Mouse (Mus musculus): ENCODE data around the gene Dcbld2. TPM values are rescaled to one million over a fixed set of nuclear protein-coding genes. Genes with fewer than 3 reads are reported as not detected.
A peak's percentile ranks its signal among the peaks of the same experiment; 100 is the strongest.

Dcbld2 gene
- polyA plus RNA-seq, 1 experiment from 2014 or later: 0.66 TPM

DNA sequence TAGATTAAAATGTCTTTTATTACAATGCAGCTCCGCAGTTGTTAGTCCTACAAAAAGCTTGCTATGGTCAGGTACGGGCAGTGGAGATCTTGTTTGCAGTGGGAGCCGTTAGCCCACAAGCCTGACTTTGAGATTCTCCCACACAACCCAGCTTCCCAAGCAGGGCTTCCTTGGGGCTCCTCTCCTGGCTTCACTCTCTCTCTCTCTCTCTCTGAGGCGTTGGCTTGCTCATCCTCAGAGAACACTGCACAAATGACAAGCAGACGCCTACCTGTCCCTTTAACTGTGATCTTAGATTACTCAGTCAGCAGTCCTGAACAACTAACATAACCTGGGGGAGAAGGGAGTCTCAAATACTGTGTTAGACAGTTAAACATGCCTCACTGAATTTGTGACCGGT is 79.6 kb downstream of the Dcbld2 start:
- 69% methylated on average over 6 of the region's 6 CpGs for WGBS (ENCODE audit: insufficient replicate concordance)
- H3K9me3 ChIP-seq (replicated peaks; ENCODE audit: control insufficient read depth, low read length): no peaks in the 10 kb centered on the region
- H3K9ac ChIP-seq (ENCODE audit: low read depth, low read length): no peak overlapping the region
- H3K4me1 ChIP-seq (ENCODE audit: control insufficient read depth, low read depth, low read length): no peaks in the 10 kb centered on the region; the same call in 1 of the 2 replicates
- no peak for ATAC-seq (ENCODE audit: low read depth)
- H3K4me2 ChIP-seq (ENCODE audit: low read depth, low read length): no peak overlapping the region
- no peaks in the 10 kb centered on the region for H3K27me3 ChIP-seq (ENCODE audit: control insufficient read depth, insufficient read depth, low read depth, low read length)
- peaks cover 15% of the 10 kb centered on the region for H3K36me3 ChIP-seq (ENCODE audit: control insufficient read depth, insufficient read depth)
- no peak overlapping the region for H3K27ac ChIP-seq (ENCODE audit: low read length)
- H3K4me3 ChIP-seq (ENCODE audit: low read depth, low read length): no peak overlapping the region

DNA sequence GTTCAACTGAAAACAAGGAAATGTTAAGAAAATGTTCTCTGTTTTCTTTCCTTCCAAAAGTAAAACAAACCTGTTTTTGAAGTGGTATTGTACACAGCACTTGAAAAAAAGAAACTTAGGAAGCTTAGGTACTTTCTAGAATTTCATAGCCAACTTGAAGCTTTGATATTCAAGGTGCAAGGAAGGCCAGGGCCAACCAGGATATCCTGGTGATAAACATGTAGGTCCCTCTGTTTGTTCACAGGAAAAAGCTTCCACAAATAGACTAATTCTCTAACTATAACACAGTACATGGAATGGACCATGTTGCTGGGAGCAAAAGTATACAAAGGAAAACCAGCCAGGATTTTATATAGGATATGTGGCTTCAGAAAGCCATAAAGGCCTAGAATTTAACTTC is 88.5 kb downstream of the Dcbld2 start:
- peak overlapping the region; percentile 59; the same call in 1 of the 2 replicates for H3K4me2 ChIP-seq (ENCODE audit: low read depth, low read length)
- peaks cover 41% of the 10 kb centered on the region for H3K4me1 ChIP-seq (ENCODE audit: control insufficient read depth, low read depth, low read length)
- no peaks in the 10 kb centered on the region for H3K9me3 ChIP-seq (replicated peaks; ENCODE audit: control insufficient read depth, low read length)
- H3K27me3 ChIP-seq (ENCODE audit: control insufficient read depth, insufficient read depth, low read depth, low read length): no peaks in the 10 kb centered on the region
- H3K27ac ChIP-seq (ENCODE audit: low read length): peak overlapping the region; percentile 96
- H3K4me3 ChIP-seq (ENCODE audit: low read depth, low read length): no peak overlapping the region
- peaks cover 10% of the 10 kb centered on the region for H3K36me3 ChIP-seq (ENCODE audit: control insufficient read depth, insufficient read depth)
- ATAC-seq (ENCODE audit: low read depth): no peak
- peak overlapping the region; percentile 50 for H3K9ac ChIP-seq (ENCODE audit: low read depth, low read length)

DNA sequence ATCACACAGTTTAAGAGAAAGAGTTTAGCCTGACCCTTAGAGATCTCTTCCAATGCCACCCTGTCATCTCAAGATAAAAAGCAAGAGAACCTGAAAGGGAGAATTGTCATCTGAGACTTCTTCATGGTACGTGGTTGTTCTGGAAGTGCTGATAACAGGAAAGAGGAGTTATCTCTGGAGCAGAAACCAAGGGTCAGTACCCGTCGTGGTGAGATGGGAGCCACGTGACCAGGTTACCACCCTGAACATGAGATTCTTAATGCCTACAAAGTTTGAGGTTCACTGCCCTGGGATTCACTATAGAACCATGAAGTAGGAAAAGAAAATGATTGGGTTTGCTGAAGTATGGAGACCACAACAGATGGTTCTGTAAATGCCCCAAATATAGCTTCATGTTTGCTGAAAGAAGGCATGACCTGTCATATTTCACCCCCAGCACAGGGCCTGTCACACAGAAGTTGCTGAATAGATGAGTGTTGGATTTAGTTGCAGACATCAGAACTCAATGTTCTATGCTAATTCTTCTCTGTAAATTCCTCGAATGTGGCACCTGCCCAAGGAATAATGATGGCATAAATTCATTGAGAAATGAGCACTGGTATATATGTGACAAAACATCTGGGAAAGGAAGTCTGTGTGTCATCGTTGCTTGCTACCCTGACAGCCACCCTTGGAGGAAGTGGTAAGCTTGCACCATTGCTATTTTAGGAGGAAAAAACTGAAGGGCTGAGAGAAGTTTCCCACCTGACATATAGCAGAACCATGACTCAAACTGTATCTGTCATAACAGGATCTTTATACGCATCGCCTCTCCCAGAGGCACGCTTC is 89.9 kb downstream of the Dcbld2 start:
- H3K4me2 ChIP-seq (ENCODE audit: low read depth, low read length): peak overlapping the region; percentile 59
- peaks cover 3% of the 10 kb centered on the region; the same call in 1 of the 2 replicates for H3K36me3 ChIP-seq (ENCODE audit: control insufficient read depth, insufficient read depth)
- H3K4me1 ChIP-seq (ENCODE audit: control insufficient read depth, low read depth, low read length): peaks cover 51% of the 10 kb centered on the region
- peak overlapping the region; percentile 50 for H3K9ac ChIP-seq (ENCODE audit: low read depth, low read length)
- peak overlapping the region; percentile 12 for H3K4me3 ChIP-seq (ENCODE audit: low read depth, low read length)
- H3K27me3 ChIP-seq (ENCODE audit: control insufficient read depth, insufficient read depth, low read depth, low read length): no peaks in the 10 kb centered on the region
- peak; percentile 96 for ATAC-seq (ENCODE audit: low read depth)
- whole genome bisulfite sequencing (ENCODE audit: insufficient replicate concordance): 15% methylated on average over 9 of the region's 9 CpGs
- no peaks in the 10 kb centered on the region for H3K9me3 ChIP-seq (replicated peaks; ENCODE audit: control insufficient read depth, low read length)
- peak overlapping the region; percentile 96 for H3K27ac ChIP-seq (ENCODE audit: low read length)

DNA sequence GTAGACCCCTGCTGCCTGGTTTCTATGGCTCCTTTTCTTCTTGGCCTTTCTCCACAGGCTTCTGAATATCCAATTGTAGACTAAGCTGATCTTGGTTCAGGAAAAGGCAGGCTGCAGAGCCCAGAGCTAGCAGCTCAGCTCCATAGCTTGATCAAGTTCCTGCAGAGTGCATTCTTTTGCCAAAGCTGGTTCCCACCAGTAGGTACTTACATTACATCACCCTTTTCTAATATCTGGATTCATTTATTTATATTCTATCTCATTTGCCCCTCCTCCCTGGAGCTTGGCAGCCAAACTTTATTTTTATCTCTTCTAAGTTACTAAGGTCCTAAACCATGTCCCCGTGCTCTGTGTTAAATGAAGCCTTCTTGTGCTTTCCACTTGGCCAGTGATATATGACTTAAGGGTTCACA is 90.9 kb downstream of the Dcbld2 start:
- peaks cover 51% of the 10 kb centered on the region for H3K4me1 ChIP-seq (ENCODE audit: control insufficient read depth, low read depth, low read length)
- no peaks in the 10 kb centered on the region for H3K27me3 ChIP-seq (ENCODE audit: control insufficient read depth, insufficient read depth, low read depth, low read length)
- no peak overlapping the region for H3K4me3 ChIP-seq (ENCODE audit: low read depth, low read length)
- 27% methylated on average over 1 of the region's 1 CpGs for whole genome bisulfite sequencing (ENCODE audit: insufficient replicate concordance)
- ATAC-seq (ENCODE audit: low read depth): no peak
- no peak overlapping the region for H3K4me2 ChIP-seq (ENCODE audit: low read depth, low read length)
- H3K9ac ChIP-seq (ENCODE audit: low read depth, low read length): peak overlapping the region; percentile 36; the same call in 1 of the 2 replicates
- H3K9me3 ChIP-seq (replicated peaks; ENCODE audit: control insufficient read depth, low read length): no peaks in the 10 kb centered on the region
- peak overlapping the region; percentile 96 for H3K27ac ChIP-seq (ENCODE audit: low read length)
- no peaks in the 10 kb centered on the region for H3K36me3 ChIP-seq (ENCODE audit: control insufficient read depth, insufficient read depth)

DNA sequence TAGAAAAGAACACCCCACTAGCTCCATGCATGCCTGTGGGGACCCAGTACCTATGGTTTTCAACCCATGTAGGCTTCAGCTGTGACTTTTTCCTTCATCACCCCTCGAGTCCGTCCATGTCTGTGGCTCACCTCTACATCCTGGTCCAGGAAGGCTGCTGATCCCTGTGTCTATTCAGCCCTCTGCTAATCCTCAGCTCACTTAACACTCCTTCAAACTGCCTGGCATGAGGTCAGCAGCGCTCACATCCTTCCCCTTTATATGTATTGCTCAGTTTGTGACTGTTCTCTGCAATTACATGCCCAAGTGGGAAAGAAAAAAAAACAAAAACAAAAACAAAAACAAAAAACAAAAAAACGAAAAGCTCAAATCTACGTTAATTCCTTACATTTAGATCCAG is 91.4 kb downstream of the Dcbld2 start:
- no peak overlapping the region; the same call in 1 of the 2 replicates for H3K9ac ChIP-seq (ENCODE audit: low read depth, low read length)
- no peaks in the 10 kb centered on the region for H3K27me3 ChIP-seq (ENCODE audit: control insufficient read depth, insufficient read depth, low read depth, low read length)
- ATAC-seq (ENCODE audit: low read depth): no peak
- H3K9me3 ChIP-seq (replicated peaks; ENCODE audit: control insufficient read depth, low read length): no peaks in the 10 kb centered on the region
- no peak overlapping the region for H3K4me3 ChIP-seq (ENCODE audit: low read depth, low read length)
- peaks cover 51% of the 10 kb centered on the region for H3K4me1 ChIP-seq (ENCODE audit: control insufficient read depth, low read depth, low read length)
- peak overlapping the region; percentile 96 for H3K27ac ChIP-seq (ENCODE audit: low read length)
- 62% methylated on average over 5 of the region's 5 CpGs for WGBS (ENCODE audit: insufficient replicate concordance)
- H3K4me2 ChIP-seq (ENCODE audit: low read depth, low read length): no peak overlapping the region
- H3K36me3 ChIP-seq (ENCODE audit: control insufficient read depth, insufficient read depth): no peaks in the 10 kb centered on the region

DNA sequence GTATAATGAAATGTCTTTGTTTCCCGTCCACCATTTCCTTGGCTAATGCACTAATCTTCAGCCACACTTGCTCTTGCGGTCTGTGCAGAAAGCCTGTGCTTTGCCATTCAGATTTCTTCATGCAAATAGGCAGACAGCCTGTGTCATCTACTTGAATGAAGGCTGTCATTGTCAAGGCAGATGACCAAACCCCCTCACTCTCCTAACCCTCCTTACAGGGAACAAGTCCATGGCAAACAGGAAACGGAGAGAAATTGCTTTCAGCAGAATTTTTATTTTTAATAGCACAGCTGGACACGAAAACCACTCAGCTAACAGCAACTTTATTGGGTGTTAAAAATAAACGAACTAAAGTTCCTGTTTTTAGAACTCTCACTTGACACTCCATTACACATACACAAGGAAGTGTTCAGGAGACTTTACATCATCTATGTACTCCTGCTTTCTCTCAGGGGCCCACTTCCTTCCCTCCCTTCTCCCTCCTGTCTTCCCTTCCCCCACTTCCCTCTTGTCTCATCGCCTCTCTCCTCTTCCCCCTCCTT is 93.6 kb downstream of the Dcbld2 start:
- Histone ChIP-seq H3K4me1 (ENCODE audit: control insufficient read depth, low read depth, low read length) (peaks cover 45% of the 10 kb centered on the region), H3K4me3 (ENCODE audit: low read depth, low read length) (no peak overlapping the region), H3K27me3 (ENCODE audit: control insufficient read depth, insufficient read depth, low read depth, low read length) (no peaks in the 10 kb centered on the region), H3K9me3 (replicated peaks; ENCODE audit: control insufficient read depth, low read length) (no peaks in the 10 kb centered on the region), H3K9ac (ENCODE audit: low read depth, low read length) (no peak overlapping the region), H3K36me3 (ENCODE audit: control insufficient read depth, insufficient read depth) (no peaks in the 10 kb centered on the region), H3K27ac (ENCODE audit: low read length) (peak overlapping the region; percentile 35), H3K4me2 (ENCODE audit: low read depth, low read length) (0 out of 2 replicates have a peak overlapping the region, but pooled peaks have one; percentile 0)
- 14% methylated on average over 6 of the region's 6 CpGs for WGBS (ENCODE audit: insufficient replicate concordance)
- ATAC-seq (ENCODE audit: low read depth): no peak

DNA sequence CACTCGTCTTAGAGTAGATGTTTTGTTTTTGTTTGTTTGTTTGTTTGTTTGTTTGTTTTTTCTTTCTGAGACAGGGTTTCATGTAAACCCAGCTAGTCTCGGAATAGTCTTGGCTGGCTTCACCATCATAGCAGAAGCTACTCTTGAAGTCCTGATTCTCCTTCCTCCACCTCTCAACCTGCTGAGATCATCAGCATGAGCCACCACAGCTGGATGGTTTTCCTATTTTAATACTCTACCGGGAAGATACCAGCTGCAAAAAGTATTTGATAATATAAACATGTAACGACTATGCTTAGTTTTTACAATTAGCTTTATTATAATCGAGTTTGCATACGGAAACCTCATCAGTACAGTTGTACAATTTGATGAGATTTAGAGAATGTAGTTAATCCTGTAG is 94.3 kb downstream of the Dcbld2 start:
- Histone ChIP-seq H3K4me3 (ENCODE audit: low read depth, low read length) (no peak overlapping the region), H3K27me3 (ENCODE audit: control insufficient read depth, insufficient read depth, low read depth, low read length) (no peaks in the 10 kb centered on the region), H3K9me3 (replicated peaks; ENCODE audit: control insufficient read depth, low read length) (no peaks in the 10 kb centered on the region), H3K36me3 (ENCODE audit: control insufficient read depth, insufficient read depth) (no peaks in the 10 kb centered on the region), H3K4me1 (ENCODE audit: control insufficient read depth, low read depth, low read length) (peaks cover 38% of the 10 kb centered on the region), H3K9ac (ENCODE audit: low read depth, low read length) (no peak overlapping the region), H3K27ac (ENCODE audit: low read length) (peak overlapping the region; percentile 35), H3K4me2 (ENCODE audit: low read depth, low read length) (no peak overlapping the region)
- no peak for ATAC-seq (ENCODE audit: low read depth)
- 55% methylated on average over 6 of the region's 6 CpGs for WGBS (ENCODE audit: insufficient replicate concordance)

DNA sequence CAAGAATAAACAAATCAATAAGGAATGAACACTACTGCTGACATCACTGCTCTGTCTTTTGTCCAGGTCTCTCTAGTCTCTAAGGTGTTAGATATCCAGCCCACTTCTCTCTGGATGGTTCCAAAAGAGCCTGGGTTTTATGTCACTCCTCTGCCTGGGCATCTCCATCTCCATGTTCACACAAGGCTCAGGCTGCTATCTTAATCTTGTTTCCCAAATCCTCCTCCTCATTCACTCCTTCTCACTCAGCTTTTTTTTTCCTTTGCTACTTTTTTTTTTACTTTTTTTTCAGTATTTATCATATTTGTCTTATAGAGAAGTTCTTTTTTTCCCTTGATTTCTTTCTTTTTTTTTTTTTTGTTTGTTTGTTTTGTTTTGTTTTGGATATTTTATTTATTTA is 96.7 kb downstream of the Dcbld2 start:
- Histone ChIP-seq H3K27me3 (ENCODE audit: control insufficient read depth, insufficient read depth, low read depth, low read length) (no peaks in the 10 kb centered on the region), H3K9me3 (replicated peaks; ENCODE audit: control insufficient read depth, low read length) (no peaks in the 10 kb centered on the region), H3K9ac (ENCODE audit: low read depth, low read length) (no peak overlapping the region), H3K27ac (ENCODE audit: low read length) (no peak overlapping the region), H3K4me1 (ENCODE audit: control insufficient read depth, low read depth, low read length) (peaks cover 14% of the 10 kb centered on the region), H3K4me3 (ENCODE audit: low read depth, low read length) (no peak overlapping the region), H3K4me2 (ENCODE audit: low read depth, low read length) (no peak overlapping the region), H3K36me3 (ENCODE audit: control insufficient read depth, insufficient read depth) (no peaks in the 10 kb centered on the region)
- no peak for ATAC-seq (ENCODE audit: low read depth)

DNA sequence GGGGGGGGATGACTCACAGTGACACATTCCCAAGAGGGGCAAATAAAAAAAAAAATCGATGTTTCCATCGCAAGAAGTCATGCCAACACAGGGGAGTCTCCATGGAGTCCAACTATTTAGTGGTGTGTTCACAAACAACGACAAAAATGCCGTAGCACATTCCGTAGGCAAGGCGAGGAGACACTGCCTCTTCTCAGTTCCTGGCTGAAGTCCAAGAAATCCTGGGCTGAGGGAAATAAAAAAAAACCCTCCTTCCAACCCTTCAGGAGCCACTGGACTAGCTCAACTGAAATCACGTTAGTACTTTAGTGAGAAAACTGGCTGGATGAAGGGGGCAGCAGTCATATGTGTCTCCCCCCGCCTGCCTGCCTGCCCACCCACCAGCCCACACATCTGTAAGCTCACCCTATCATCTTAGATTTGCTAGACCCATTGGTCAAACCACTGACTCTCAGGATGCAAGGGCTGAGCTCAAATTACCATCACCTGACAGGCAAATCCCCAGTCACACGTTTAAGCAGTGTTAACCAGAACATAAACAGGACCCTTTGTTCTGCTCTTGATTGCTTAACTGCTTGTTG is 104.0 kb downstream of the Dcbld2 start:
- H3K27ac ChIP-seq (ENCODE audit: low read length): peak overlapping the region; percentile 60; the same call in 1 of the 2 replicates
- WGBS (ENCODE audit: insufficient replicate concordance): 69% methylated on average over 9 of the region's 9 CpGs
- no peak overlapping the region for H3K4me2 ChIP-seq (ENCODE audit: low read depth, low read length)
- no peaks in the 10 kb centered on the region for H3K36me3 ChIP-seq (ENCODE audit: control insufficient read depth, insufficient read depth)
- H3K9me3 ChIP-seq (replicated peaks; ENCODE audit: control insufficient read depth, low read length): no peaks in the 10 kb centered on the region
- ATAC-seq (ENCODE audit: low read depth): no peak
- H3K27me3 ChIP-seq (ENCODE audit: control insufficient read depth, insufficient read depth, low read depth, low read length): no peaks in the 10 kb centered on the region
- peaks cover 21% of the 10 kb centered on the region for H3K4me1 ChIP-seq (ENCODE audit: control insufficient read depth, low read depth, low read length)
- H3K4me3 ChIP-seq (ENCODE audit: low read depth, low read length): no peak overlapping the region
- no peak overlapping the region for H3K9ac ChIP-seq (ENCODE audit: low read depth, low read length)
